Mouse (Mus musculus): ENCODE measurements around the gene Krt77. TPM values are rescaled to one million over a fixed set of nuclear protein-coding genes. Genes with fewer than 3 reads are reported as not detected.

The Krt77 gene
- 1 to 10 TPM; 8.8 to 9.8 TPM for total RNA-seq (2021)

GRCm38 (mm10) chr15:101869431-101869830, at the start of gene Krt77:
Krt77 (minus strand) TSS chr15:101869705.
- intact Hi-C loops (cut with DNase I), result no loop called here
- peak; percentile 68 to 70 for DNase-seq (ENCODE audit: low spot score in 2 of 2)

GRCm38 (mm10) chr15:101916072-101916471, 46.6 kb upstream of the Krt77 start:
- intact Hi-C loops (cut with DNase I), result no loop called here
- no peak for DNase-seq (ENCODE audit: low spot score in 2 of 2)

GRCm38 (mm10) chr15:101904849-101905248, 35.3 kb upstream of the Krt77 start:
- DNase-seq (ENCODE audit: low spot score in 2 of 2), result no peak
- intact Hi-C loops (cut with DNase I), result no loop called here

- intact Hi-C loops (cut with DNase I), result no loop called here
- DNase-seq (ENCODE audit: low spot score in 2 of 2), result no peak
Measured at GRCm38 (mm10) chr15:101902171-101903149, 33.0 kb upstream of the Krt77 start.

GRCm38 (mm10) chr15:101895216-101895615, 25.7 kb upstream of the Krt77 start:
- intact Hi-C loops (cut with DNase I), result no loop called here
- DNase-seq (ENCODE audit: low spot score in 2 of 2), result no peak

- no peak for DNase-seq (ENCODE audit: low spot score in 2 of 2)
- intact Hi-C loops (cut with DNase I), result no loop called here
Measured at GRCm38 (mm10) chr15:101892820-101893219, 23.3 kb upstream of the Krt77 start, which contains the start of gene Krt76. Krt76 (minus strand) TSS chr15:101892920.

- intact Hi-C loops (cut with DNase I), result no loop called here
- DNase-seq (ENCODE audit: low spot score in 2 of 2), result no peak
Measured at GRCm38 (mm10) chr15:101879776-101880175, 10.3 kb upstream of the Krt77 start.

- DNase-seq (ENCODE audit: low spot score in 2 of 2), result no peak
- intact Hi-C loops (cut with DNase I), result no loop called here
Measured at GRCm38 (mm10) chr15:101878041-101878440, 8.5 kb upstream of the Krt77 start.

GRCm38 (mm10) chr15:101874383-101874782, 4.9 kb upstream of the Krt77 start:
- intact Hi-C loops (cut with DNase I), result no loop called here
- no peak for DNase-seq (ENCODE audit: low spot score in 2 of 2)

GRCm38 (mm10) chr15:101873231-101873630, 3.7 kb upstream of the Krt77 start:
- intact Hi-C loops (cut with DNase I), result no loop called here
- DNase-seq (ENCODE audit: low spot score in 2 of 2), result no peak

- intact Hi-C loops (cut with DNase I), result no loop called here
- peak in 1 of 2 experiments; percentile 59 for DNase-seq (ENCODE audit: low spot score in 2 of 2)
Measured at GRCm38 (mm10) chr15:101866754-101867153, 2.8 kb downstream of the Krt77 start.

GRCm38 (mm10) chr15:101860421-101861130, 8.9 kb downstream of the Krt77 start:
- intact Hi-C loops (cut with DNase I), result no loop called here
- DNase-seq (ENCODE audit: low spot score in 2 of 2), result no peak

GRCm38 (mm10) chr15:101859735-101860170, 9.8 kb downstream of the Krt77 start:
- DNase-seq (ENCODE audit: low spot score in 2 of 2), result peak; percentile 59 to 76
- intact Hi-C loops (cut with DNase I), result no loop called here

GRCm38 (mm10) chr15:101858673-101859425, 10.7 kb downstream of the Krt77 start:
- intact Hi-C loops (cut with DNase I), result no loop called here
- DNase-seq (ENCODE audit: low spot score in 2 of 2), result no peak

GRCm38 (mm10) chr15:101856696-101857095, 12.8 kb downstream of the Krt77 start:
- no peak for DNase-seq (ENCODE audit: low spot score in 2 of 2)
- intact Hi-C loops (cut with DNase I), result no loop called here

- intact Hi-C loops (cut with DNase I), result no loop called here
- no peak for DNase-seq (ENCODE audit: low spot score in 2 of 2)
Measured at GRCm38 (mm10) chr15:101855732-101856131, 13.8 kb downstream of the Krt77 start.

- no peak for DNase-seq (ENCODE audit: low spot score in 2 of 2)
- intact Hi-C loops (cut with DNase I), result no loop called here
Measured at GRCm38 (mm10) chr15:101854294-101854693, 15.2 kb downstream of the Krt77 start.

GRCm38 (mm10) chr15:101852571-101852970, 16.9 kb downstream of the Krt77 start:
- intact Hi-C loops (cut with DNase I), result no loop called here
- DNase-seq (ENCODE audit: low spot score in 2 of 2), result no peak

- DNase-seq (ENCODE audit: low spot score in 2 of 2), result no peak
- intact Hi-C loops (cut with DNase I), result no loop called here
Measured at GRCm38 (mm10) chr15:101850694-101851093, 18.8 kb downstream of the Krt77 start, which contains the start of gene Krt1. Krt1 (minus strand) TSS chr15:101850794.

GRCm38 (mm10) chr15:101845971-101846403, 23.5 kb downstream of the Krt77 start:
- DNase-seq (ENCODE audit: low spot score in 2 of 2), result peak; percentile 49 to 61
- intact Hi-C loops (cut with DNase I), result loop anchor here (5.0 kb wide), 1 partner anchor 44 kb away; the partner anchor contains the start of gene Krt73

All from left cerebral cortex, postnatal 36 days (tissue).